Mouse (Mus musculus) lung, embryonic 16.5 days (tissue): ENCODE measurements around the gene Selenom. TPM values are rescaled to one million over a fixed set of nuclear protein-coding genes. Genes with fewer than 3 reads are reported as not detected.

ENCODE experiments used
- ATAC-seq: fragments of 200-750 bp; cut with Nextera tagmentation; 2 replicates; pipeline ENCODE4 v1.8.0; 2017; ENCODE audit warnings: low read depth, mild to moderate bottlenecking, moderate library complexity
- H3K27ac ChIP-seq: fragments of 300-500 bp; sonication (generic); 2 replicates; pipeline ENCODE4 v1.5.1; 2014; ENCODE audit warnings: mild to moderate bottlenecking, control low read depth, low read length
- H3K27me3 ChIP-seq: fragments of 300-500 bp; sonication (generic); 2 replicates; pipeline ENCODE4 v1.6.1; 2014; ENCODE audit warnings: low read depth, low read length, mixed read lengths; ENCODE audit not compliant: control insufficient read depth, insufficient read depth
- H3K36me3 ChIP-seq: fragments of 300-500 bp; sonication (generic); 2 replicates; pipeline ENCODE4 v1.6.1; 2014; ENCODE audit warnings: low read length; ENCODE audit not compliant: control insufficient read depth, insufficient read depth
- H3K4me1 ChIP-seq: fragments of 300-500 bp; sonication (generic); replicated peaks from 2 replicates; pipeline ENCODE4 v1.6.1; 2014; ENCODE audit warnings: low read length, mixed read lengths; ENCODE audit not compliant: control insufficient read depth, insufficient read depth
- H3K4me2 ChIP-seq: fragments of 300-500 bp; sonication (generic); 2 replicates; pipeline ENCODE4 v1.6.1; 2014; ENCODE audit warnings: low read depth, low read length, control low read depth
- H3K4me3 ChIP-seq: fragments of 300-500 bp; sonication (generic); 2 replicates; pipeline ENCODE4 v1.5.1; 2014; ENCODE audit warnings: mild to moderate bottlenecking, low read length, control low read depth
- H3K9ac ChIP-seq: fragments of 300-500 bp; sonication (generic); 2 replicates; pipeline ENCODE4 v1.6.1; 2014; ENCODE audit warnings: low read length, control low read depth
- H3K9me3 ChIP-seq: fragments of 300-500 bp; sonication (generic); 2 replicates; pipeline ENCODE4 v1.6.1; 2016; ENCODE audit warnings: low read length; ENCODE audit not compliant: control insufficient read depth
- WGBS: fragments of 180-500 bp; shearing (Covaris S2); extraction: QIAGEN DNeasy Blood & Tissue Kit; methylation state at CpG from one replicate; pipeline ENCODE4 v1.1.7; 2014; 5-methylcytosine and 5-hydroxymethylcytosine counted together
- polyA plus RNA-seq: library from polyadenylated mRNA; unstranded; fragments of >200 nt; fragmentation: Nextera tagmentation; extraction: Ambion mirVana; gene quantifications from 2 replicates; pipeline ENCODE4 v1.2.1, GENCODE M21; 2015

Selenom gene
- polyA plus RNA-seq, 1 experiment from 2014 or later = 116 TPM

DNA sequence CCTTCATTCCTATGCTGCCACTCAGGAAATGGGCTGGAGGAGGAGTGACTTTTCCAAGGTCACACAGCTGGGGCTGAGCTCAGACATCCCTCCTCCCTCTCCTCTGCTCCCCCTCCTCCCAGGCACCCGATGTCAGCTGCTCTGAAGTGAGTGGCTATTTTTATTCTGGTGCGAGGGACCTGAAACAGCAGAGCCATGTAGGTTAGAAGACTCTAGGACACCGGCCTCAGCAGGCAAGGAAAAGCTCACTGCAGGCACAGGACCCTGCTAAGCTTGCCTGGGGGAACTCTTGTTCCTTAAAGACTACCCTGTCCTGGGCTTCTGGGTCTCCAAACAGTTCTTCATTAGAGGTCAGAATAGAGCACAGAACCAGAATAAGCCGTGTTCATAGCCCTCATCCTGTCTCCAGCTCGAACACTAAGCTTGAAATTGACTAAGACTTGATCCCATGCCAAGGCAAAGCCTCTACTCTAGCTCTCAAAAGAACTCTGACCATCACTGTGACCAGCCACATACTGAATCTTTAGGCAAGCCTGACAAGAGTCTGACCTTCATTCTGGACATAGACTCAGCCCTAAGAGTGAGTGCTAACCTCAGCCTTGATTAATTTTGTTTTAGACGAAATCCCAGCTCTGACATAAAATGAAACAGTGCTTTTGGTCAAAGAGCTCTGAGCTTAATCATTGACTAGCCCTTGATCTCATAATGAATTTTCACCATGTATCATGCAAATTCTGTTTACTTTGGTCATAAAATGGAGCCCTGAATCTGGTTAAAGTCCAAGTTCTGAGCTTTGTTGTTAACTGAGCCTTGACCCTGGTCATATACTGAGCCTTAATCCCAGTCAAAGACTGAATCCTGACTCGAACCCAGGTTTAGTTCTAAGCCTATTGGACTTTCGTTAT is 5.1 kb upstream of the Selenom start:
- H3K36me3 ChIP-seq = no peaks in the 10 kb centered on the region
- H3K27me3 ChIP-seq = no peaks in the 10 kb centered on the region
- no peaks in the 10 kb centered on the region for H3K9me3 ChIP-seq
- no peak overlapping the region for H3K27ac ChIP-seq
- no peak overlapping the region for H3K4me2 ChIP-seq
- no peaks in the 10 kb centered on the region; the same call in 1 of the 2 replicates for H3K4me1 ChIP-seq
- no peak overlapping the region for H3K4me3 ChIP-seq
- no peak overlapping the region for H3K9ac ChIP-seq
- ATAC-seq = no peak
- WGBS = 53% methylated on average over 8 of the region's 8 CpGs

DNA sequence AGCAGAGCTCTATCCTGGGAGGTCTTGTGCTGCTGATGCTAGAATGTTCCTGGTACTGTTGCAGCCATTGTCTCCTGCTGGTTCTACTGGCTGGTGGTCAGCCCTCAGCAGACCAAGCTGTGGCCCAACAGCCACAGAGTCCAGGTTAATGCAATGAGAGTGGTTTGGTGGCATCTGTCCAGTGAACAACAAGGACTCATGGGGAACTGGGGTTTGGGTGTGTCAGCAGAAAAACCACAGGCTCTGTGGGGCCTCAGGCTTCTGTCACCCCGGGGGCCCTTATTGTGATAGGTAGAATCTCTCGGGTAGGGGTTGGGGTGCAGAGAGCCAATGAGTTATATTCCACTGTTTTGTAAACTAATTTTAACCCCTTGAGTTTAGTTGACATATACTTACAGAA is 4.2 kb upstream of the Selenom start:
- no peak for ATAC-seq
- H3K4me2 ChIP-seq = no peak overlapping the region
- no peaks in the 10 kb centered on the region for H3K27me3 ChIP-seq
- H3K9me3 ChIP-seq = no peaks in the 10 kb centered on the region
- H3K27ac ChIP-seq = no peak overlapping the region
- 76% methylated on average over 2 of the region's 2 CpGs for WGBS
- H3K9ac ChIP-seq = no peak overlapping the region
- no peaks in the 10 kb centered on the region; the same call in 1 of the 2 replicates for H3K4me1 ChIP-seq
- H3K36me3 ChIP-seq = no peaks in the 10 kb centered on the region
- H3K4me3 ChIP-seq = no peak overlapping the region

DNA sequence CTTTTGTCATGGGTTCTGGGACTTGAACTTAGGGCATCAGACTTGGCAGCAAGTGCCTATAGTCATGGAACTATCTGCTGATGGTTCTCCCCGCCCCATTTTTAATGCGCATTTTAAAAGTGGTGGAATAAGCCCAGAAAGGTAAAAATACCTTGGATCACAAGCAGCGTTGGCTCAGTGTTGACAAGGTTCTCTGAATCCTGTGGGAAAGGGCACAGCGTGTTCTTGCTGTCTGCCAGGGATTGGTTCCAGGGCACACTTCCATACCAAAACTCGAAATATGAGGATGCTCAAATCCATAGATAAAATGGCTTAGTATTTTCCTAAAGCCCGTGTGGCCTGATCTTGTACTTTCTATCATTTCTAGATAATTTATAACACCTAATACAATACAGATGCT is 1.2 kb upstream of the Selenom start:
- WGBS = 80% methylated on average over 6 of the region's 6 CpGs
- H3K4me1 ChIP-seq = peaks cover 10% of the 10 kb centered on the region
- ATAC-seq = no peak

DNA sequence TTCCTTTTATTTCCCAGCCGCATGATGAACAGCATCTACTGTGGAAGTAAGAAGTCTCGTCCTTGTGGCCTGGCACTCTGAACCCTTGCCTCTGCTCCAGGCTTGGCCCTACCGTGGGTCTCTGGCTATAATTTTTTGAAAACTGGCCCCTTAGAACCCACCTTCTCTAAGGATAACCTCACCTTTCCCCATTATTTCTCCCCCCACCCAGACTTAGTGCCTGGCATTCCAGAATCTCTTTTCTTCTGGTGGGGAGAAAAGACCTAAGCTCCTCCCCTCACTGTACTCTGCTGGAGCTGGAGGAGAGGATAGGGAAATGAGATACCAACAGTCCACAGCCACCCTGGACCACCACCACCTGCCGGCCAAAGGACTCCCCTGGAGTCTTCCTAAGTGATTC is 732 bp downstream of the Selenom start:
- H3K36me3 ChIP-seq = peaks cover 4% of the 10 kb centered on the region; the same call in 1 of the 2 replicates
- H3K27ac ChIP-seq = no peak overlapping the region; the same call in 1 of the 2 replicates
- peak; percentile 6; the same call in 1 of the 2 replicates for ATAC-seq
- 13% methylated on average over 4 of the region's 4 CpGs for WGBS
- peaks cover 10% of the 10 kb centered on the region for H3K4me1 ChIP-seq
- H3K4me2 ChIP-seq = peak overlapping the region; percentile 75
- peak overlapping the region; percentile 57 for H3K4me3 ChIP-seq
- H3K9me3 ChIP-seq = no peaks in the 10 kb centered on the region
- H3K9ac ChIP-seq = peak overlapping the region; percentile 68
- no peaks in the 10 kb centered on the region for H3K27me3 ChIP-seq

More for the DNA sequence above, 1.2 kb upstream of the Selenom start:
- no peak overlapping the region for H3K27ac ChIP-seq
- no peak overlapping the region for H3K4me2 ChIP-seq
- H3K4me3 ChIP-seq = no peak overlapping the region
- no peaks in the 10 kb centered on the region for H3K9me3 ChIP-seq
- no peak overlapping the region for H3K9ac ChIP-seq
- H3K36me3 ChIP-seq = no peaks in the 10 kb centered on the region
- H3K27me3 ChIP-seq = no peaks in the 10 kb centered on the region

DNA sequence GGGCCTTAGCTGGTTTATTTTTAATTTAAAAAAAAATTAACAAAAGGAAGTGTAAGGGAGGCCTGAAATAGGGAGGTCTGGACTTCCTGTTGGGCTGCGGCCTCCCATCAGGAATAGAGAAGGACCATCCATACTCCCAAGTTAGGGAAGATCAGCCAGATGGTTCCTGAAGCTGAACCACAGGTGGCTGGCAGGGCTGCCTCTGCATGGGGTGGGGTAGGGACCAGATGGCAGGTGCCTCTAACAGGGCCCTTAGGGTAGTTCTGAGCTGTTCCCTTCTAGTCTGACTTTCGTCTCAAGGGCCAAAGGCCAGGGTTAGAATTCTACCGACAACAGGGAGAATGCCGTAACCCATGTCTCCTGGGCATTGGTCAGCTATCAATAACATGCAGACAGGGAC is 1.2 kb downstream of the Selenom start:
- H3K9ac ChIP-seq = no peak overlapping the region
- peaks cover 10% of the 10 kb centered on the region for H3K4me1 ChIP-seq
- peak overlapping the region; percentile 75 for H3K4me2 ChIP-seq
- H3K27ac ChIP-seq = no peak overlapping the region
- H3K4me3 ChIP-seq = peak overlapping the region; percentile 57; the same call in 1 of the 2 replicates
- peaks cover 6% of the 10 kb centered on the region for H3K36me3 ChIP-seq
- H3K9me3 ChIP-seq = no peaks in the 10 kb centered on the region
- 78% methylated on average over 4 of the region's 4 CpGs for whole genome bisulfite sequencing
- H3K27me3 ChIP-seq = no peaks in the 10 kb centered on the region
- no peak for ATAC-seq

DNA sequence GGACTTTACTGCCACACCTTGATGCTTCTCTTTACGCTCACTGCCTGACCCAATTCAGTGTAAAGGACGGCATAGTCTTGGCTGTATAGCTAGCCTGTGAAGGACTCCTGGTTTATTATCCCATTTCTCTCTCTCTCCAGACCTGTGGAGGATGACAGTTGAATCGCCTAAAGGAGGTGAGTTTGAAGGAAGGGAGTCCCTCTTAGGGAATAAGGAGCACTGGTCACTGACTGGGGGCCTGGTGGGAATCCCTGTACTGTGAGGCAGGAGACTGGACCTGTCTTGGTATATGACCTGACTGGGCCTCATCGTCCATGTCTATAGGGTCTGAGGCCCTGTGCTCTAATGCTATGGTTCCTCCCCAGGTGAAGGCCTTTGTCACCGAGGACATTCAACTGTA is 1.6 kb downstream of the Selenom start:
- H3K27me3 ChIP-seq = no peaks in the 10 kb centered on the region
- 79% methylated on average over 5 of the region's 5 CpGs for WGBS
- ATAC-seq = no peak
- H3K9me3 ChIP-seq = no peaks in the 10 kb centered on the region
- no peak overlapping the region for H3K4me3 ChIP-seq
- H3K36me3 ChIP-seq = peaks cover 11% of the 10 kb centered on the region
- H3K27ac ChIP-seq = no peak overlapping the region
- no peak overlapping the region for H3K4me2 ChIP-seq
- peaks cover 10% of the 10 kb centered on the region for H3K4me1 ChIP-seq
- no peak overlapping the region for H3K9ac ChIP-seq

DNA sequence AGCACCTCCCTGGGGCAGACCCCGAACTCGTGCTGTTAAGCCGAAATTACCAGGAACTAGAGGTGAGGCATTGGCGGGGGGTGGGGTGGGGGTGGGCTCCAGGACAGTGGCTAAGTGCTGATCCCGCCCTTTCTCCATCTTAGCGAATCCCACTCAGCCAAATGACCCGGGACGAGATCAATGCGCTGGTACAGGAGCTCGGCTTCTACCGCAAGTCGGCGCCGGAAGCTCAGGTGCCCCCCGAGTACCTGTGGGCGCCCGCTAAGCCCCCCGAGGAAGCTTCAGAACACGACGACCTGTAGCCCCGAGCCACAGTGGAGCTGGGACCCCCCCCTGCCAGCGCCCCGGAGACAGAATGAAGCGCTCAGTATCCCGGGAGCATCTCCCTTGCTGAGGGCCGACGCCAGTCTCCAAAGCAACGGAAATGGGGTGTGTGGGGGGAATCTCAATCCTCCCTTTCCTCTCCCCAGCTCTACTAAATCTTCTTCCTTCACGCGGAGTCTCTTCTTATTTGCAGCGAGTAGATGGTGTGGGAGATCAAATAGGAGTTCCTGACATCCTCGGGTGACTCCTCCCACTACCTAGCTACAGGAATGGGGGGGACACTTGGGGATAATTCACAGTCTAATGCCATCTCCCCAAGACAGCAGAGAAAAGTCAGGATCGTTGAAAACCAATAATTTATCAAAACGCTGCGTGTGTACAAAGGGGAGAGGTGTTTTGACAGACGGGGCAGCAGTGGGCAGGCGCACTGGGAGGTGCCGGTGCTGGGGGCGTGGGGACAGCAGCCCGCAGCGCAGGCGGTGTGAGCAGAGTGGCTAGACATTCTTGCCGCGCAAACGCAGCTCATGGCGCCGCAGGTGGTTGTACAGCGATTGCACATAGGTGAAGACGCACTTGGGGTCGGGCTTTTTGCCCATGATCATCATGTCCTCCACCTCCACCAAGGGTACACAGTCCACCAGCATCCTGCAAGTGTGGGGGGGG is 2.7 kb downstream of the Selenom start:
- WGBS = 2% methylated on average over 50 of the region's 50 CpGs
- Histone ChIP-seq H3K36me3 (peaks cover 20% of the 10 kb centered on the region), H3K9me3 (no peaks in the 10 kb centered on the region), H3K27ac (no peak overlapping the region), H3K4me3 (peak overlapping the region; percentile 32), H3K9ac (peak overlapping the region; percentile 22), H3K4me2 (peak overlapping the region; percentile 69), H3K27me3 (no peaks in the 10 kb centered on the region), H3K4me1 (peaks cover 10% of the 10 kb centered on the region)
- ATAC-seq = peak; percentile 41

DNA sequence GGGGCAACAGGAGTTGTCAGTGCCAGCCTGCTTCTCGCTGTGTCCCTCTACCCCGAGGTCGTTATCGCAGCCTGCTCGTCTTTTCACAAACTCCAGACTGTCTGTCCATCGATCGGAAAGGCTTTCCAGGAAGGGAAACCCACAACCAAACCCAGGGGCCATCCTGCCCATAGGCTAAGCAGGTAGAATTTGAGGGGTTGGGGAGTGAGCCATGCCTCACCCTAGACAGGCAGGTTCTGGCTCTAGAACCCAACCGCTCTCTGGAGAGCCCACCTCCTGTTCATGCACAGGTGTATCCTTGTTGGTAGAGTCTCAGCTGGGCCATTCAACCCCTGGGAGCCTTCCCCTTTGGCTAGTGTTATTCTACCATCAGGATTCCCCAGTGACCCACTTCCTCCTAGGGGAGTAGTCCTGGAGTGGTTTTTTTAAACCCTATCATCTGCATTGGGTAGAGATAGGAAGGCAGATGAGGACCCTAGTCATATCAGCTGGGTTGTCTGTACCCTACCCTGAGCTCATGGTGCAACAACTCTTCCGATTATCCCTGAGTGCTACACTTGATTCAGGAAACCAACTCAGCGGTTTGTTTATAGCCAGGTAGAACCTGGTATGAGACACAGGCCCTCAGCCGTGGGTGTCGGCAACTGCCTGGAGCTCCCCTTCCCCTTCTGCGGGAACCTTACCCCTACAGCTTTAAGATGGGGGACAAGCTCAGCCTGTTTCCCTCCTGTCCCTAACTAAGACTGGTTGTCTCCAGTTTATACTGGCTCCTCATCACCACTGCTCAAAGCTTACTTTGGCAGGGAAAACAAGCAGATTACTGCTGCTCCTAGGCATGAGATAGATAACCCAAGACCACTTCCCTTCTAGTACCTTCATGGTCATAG is 3.6 kb downstream of the Selenom start:
- Histone ChIP-seq H3K9ac (peak overlapping the region; percentile 22; the same call in 1 of the 2 replicates), H3K4me1 (peaks cover 10% of the 10 kb centered on the region), H3K27me3 (no peaks in the 10 kb centered on the region), H3K27ac (no peak overlapping the region), H3K4me3 (no peak overlapping the region), H3K9me3 (no peaks in the 10 kb centered on the region), H3K4me2 (peak overlapping the region; percentile 69), H3K36me3 (peaks cover 29% of the 10 kb centered on the region)
- 44% methylated on average over 13 of the region's 13 CpGs for WGBS
- no peak for ATAC-seq
